Mouse (Mus musculus) cerebellum, postnatal 10 days (tissue): ENCODE data around the gene Lrp6.

Experiments used
- DNase-seq, 2 experiments: peaks; one replicate each; pipeline ENCODE4 v3.0.0; 2021; ENCODE audit warnings: mixed read lengths in 2 of 2

Lrp6 gene

GRCm38 (mm10) chr6:134529340-134529739 is 37.4 kb downstream of the Lrp6 start:
- DNase-seq = no peak

GRCm38 (mm10) chr6:134528396-134528795 is 38.4 kb downstream of the Lrp6 start:
- no peak for DNase-seq

- DNase-seq = no peak
Observed at GRCm38 (mm10) chr6:134527596-134528128, 39.1 kb downstream of the Lrp6 start.

GRCm38 (mm10) chr6:134526821-134527595 is 39.8 kb downstream of the Lrp6 start:
- DNase-seq = no peak

- no peak for DNase-seq
Observed at GRCm38 (mm10) chr6:134526275-134526674, 40.5 kb downstream of the Lrp6 start.

GRCm38 (mm10) chr6:134521411-134521810 is 45.4 kb downstream of the Lrp6 start:
- DNase-seq = no peak

- no peak for DNase-seq
Observed at GRCm38 (mm10) chr6:134520821-134521220, 45.9 kb downstream of the Lrp6 start.

GRCm38 (mm10) chr6:134518450-134518849 is 48.3 kb downstream of the Lrp6 start:
- no peak for DNase-seq

- no peak for DNase-seq
Observed at GRCm38 (mm10) chr6:134517141-134517540, 49.6 kb downstream of the Lrp6 start.

- DNase-seq = no peak
Observed at GRCm38 (mm10) chr6:134515416-134515815, 51.3 kb downstream of the Lrp6 start.

- no peak for DNase-seq
Observed at GRCm38 (mm10) chr6:134513896-134514510, 52.8 kb downstream of the Lrp6 start.

GRCm38 (mm10) chr6:134513011-134513410 is 53.8 kb downstream of the Lrp6 start:
- DNase-seq = peak in 1 of 2 experiments; percentile 26

- DNase-seq = no peak
Observed at GRCm38 (mm10) chr6:134512478-134512877, 54.3 kb downstream of the Lrp6 start.

GRCm38 (mm10) chr6:134511118-134511517 is 55.6 kb downstream of the Lrp6 start:
- DNase-seq = no peak

- DNase-seq = no peak
Observed at GRCm38 (mm10) chr6:134510280-134510679, 56.5 kb downstream of the Lrp6 start.

GRCm38 (mm10) chr6:134509731-134510226 is 57.0 kb downstream of the Lrp6 start:
- DNase-seq = no peak

- no peak for DNase-seq
Observed at GRCm38 (mm10) chr6:134504866-134505265, 61.9 kb downstream of the Lrp6 start.

- no peak for DNase-seq
Observed at GRCm38 (mm10) chr6:134502335-134502734, 64.4 kb downstream of the Lrp6 start.

- no peak for DNase-seq
Observed at GRCm38 (mm10) chr6:134500381-134501162, 66.2 kb downstream of the Lrp6 start.

- DNase-seq = no peak
Observed at GRCm38 (mm10) chr6:134499089-134499488, 67.7 kb downstream of the Lrp6 start.

- DNase-seq = no peak
Observed at GRCm38 (mm10) chr6:134498518-134498917, 68.2 kb downstream of the Lrp6 start.

- peak; percentile 44 to 55 for DNase-seq
Observed at GRCm38 (mm10) chr6:134494828-134495698, 71.7 kb downstream of the Lrp6 start.
